Mouse (Mus musculus): ENCODE data around the gene Adam10.

Gene Adam10

DNA sequence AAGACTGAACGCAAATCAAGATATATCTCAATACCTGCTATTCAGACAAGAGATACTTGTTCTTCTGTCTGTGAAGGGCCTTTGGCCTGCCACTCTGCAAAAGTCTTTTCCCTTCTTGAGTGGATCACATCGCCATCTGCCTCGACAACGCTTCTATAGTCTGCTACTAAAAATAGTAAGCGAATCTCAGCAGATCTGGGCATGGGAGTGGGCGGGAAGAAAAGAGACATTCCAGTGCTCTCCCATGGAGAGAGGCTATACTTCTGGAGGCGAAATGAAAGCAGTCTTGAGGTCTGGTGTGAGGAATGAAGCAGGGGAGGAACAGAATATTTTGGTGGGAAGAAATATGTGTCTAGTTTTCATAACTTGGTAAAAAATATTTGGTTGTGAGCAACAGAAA, 109.9 kb downstream of the Adam10 start:
- no peak for DNase-seq (ENCODE audit: low spot score)

GRCm38 (mm10) chr9:70790621-70791020, 111.8 kb downstream of the Adam10 start:
- DNase-seq (ENCODE audit: low spot score) = no peak

DNA sequence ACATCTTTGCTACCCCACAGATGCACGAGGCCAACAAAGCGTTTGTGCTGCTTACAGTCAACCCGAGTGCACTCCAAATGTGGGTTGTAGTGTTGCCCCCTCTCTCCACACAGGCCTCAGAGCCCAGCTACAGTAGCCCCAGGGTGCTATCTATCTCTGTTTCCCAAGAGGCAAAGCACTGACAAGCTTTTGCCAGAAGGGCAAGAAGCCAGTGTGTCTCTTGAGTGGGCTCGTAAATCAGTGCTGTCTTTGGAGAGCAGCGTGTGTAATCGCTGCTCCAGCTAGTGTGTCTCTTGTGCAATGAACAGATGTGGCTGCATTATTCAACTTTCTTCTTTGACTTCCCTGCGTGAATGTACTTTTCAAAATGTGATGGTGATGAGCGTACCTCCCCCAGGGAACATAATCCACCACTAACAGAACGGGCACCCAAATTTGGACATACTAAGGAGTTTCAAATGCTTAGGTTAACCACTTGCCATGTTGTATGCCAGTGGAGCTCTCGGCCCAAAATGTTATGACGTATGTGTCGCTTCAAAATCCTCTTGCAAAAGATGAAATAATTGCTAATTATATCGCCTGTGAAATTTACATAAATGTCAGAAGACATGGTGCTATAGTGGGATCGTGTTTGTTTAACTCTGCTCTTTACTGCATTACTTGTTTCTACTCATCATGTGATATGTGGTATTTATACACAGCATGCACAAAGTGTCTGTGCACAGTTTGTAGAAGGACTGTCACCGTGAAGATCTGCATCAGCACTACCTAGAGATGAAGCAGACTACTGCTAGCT, 116.0 kb downstream of the Adam10 start:
- no peak for DNase-seq (ENCODE audit: low spot score)

GRCm38 (mm10) chr9:70795439-70795757, 116.6 kb downstream of the Adam10 start:
- DNase-seq (ENCODE audit: low spot score) = no peak

DNA sequence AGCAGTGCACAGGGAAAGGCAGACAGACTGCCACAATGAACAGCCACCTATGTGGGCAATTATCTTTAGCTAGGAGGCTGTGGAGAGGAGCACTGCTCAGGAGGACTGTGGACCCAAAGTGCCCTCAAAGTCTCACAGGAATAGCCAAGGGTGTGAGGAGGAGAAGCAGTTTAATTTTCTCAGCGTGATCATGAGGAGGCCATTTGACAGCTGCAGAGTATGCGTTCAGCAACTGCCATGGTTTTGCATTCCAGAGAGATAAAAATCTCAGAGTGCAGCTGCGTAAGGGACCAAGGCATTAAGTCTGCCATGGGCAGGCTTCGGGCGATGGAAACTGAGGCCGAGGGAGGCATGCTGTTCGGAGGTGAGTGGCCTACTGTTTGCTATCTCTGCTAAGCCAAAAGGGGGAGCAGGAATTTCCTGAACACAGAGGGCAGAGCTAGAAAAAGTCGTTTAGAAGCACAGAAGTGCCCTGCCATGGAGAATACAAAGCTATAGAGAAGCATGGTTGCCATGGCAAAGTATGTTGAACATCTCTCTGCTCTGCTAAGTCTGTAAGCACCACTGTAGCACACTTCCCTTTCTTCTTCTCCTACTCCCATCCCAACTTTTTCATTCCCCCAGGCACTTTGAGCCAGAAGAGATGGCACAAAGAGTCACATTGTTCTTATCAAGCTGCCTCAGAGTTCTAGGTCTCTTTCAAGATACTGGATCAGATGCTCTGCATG, 122.0 kb downstream of the Adam10 start:
- DNase-seq (ENCODE audit: low spot score) = no peak

DNA sequence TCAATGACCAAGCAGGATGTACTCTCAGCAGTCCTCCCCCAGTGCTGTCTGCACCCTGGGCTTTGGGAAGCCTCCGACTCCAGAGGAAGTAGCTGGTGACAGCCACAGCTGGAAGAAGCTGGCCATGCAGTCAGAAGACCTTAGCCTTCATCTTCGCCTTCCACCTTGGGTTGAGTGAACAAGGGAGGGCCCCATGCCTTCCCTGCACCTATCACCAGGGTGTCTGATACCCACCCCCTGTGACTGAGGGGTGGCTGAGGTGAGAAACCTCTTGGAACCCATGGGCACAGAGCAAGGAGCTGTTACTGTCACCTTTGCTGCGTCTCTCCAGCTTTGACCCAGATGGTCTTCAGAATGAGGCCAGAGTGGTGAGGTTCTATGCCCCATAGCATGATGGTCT, 123.0 kb downstream of the Adam10 start:
- DNase-seq (ENCODE audit: low spot score) = no peak

GRCm38 (mm10) chr9:70802816-70803215, 124.0 kb downstream of the Adam10 start:
- DNase-seq (ENCODE audit: low spot score) = no peak

- DNase-seq (ENCODE audit: low spot score) = no peak
Measured at GRCm38 (mm10) chr9:70806069-70806468, 127.3 kb downstream of the Adam10 start.

- DNase-seq (ENCODE audit: low spot score) = no peak
Measured at GRCm38 (mm10) chr9:70807714-70808113, 128.9 kb downstream of the Adam10 start.

DNA sequence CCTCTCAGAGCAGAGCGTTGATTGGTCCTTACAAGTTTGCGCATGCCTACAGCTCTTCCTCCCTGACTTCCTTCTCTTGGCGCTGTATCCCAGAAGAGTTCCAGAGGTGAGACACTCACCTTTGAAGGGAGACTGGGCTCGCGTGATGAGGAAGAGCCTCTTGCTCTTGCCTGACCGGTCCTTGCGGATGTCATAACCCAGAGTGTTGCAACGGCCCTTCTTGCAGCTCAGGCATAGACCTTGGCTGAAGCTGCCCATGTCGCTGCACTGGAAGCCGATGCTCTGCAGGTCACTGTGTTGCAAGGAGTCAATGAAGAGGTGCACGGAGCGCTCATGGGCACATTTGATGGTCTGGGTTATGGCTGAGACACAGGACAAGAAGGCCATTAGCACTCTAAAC, 133.8 kb downstream of the Adam10 start:
- no peak for DNase-seq (ENCODE audit: low spot score)

GRCm38 (mm10) chr9:70816701-70817305, 138.0 kb downstream of the Adam10 start:
- no peak for DNase-seq (ENCODE audit: low spot score)

GRCm38 (mm10) chr9:70817396-70817795, 138.6 kb downstream of the Adam10 start:
- DNase-seq (ENCODE audit: low spot score) = no peak

DNA sequence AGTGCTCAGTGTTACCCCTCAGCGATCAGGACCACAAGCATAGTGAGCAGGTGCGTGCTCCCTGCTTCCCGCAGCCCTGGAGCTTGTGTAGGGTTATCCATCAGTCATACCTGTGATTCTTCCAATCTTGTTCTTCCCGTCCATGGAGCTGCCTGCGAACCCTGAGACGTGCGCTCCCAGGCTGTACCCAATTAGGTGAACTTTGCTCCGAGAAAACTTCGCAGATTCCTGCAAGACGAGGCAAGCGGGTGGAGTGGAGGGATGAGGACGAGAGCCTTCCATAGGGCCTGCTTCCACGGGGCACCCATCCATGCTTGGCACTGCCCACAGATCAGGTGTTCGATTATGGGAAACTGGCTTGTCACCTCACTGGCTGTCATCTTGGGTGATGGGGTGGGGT, 139.9 kb downstream of the Adam10 start:
- DNase-seq (ENCODE audit: low spot score) = no peak

DNA sequence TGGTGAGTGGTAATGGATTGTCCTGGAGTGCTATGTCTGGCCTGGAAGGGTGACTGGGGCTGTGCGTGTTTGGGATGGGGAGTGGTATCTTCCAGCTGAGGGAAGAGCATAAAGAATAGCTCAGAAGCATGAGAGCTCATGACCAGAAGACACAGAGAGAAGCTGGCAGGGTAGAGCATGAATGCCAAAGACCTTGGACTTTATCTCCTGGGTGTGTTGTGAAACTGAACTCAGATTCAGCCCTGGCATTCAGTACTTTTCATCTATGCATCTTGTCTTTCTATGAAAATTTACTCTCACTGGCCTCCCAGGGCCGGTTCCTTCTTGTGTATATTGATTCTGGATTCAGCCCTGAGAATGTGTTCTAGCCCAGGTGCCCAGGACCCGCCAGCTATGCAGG, 145.3 kb downstream of the Adam10 start:
- no peak for DNase-seq (ENCODE audit: low spot score)

DNA sequence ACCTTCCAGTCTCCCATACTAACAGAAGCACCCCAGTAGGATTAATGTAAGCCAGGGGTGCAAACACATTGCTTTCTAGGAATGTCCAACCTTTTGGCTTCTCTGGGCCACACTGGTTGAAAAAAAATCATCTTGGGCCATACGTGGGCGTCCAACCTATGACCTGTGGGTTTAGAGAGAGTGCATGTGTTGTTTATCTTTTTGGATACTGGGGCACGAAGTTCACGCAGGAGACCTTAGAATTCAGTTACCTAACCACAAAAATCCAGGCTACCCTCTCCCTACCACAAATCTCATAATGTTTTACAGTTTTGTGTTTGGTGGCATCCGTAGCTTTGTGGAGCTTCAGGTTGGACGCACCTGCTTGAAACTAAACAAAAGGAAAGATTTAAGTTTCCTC, 149.1 kb downstream of the Adam10 start:
- DNase-seq (ENCODE audit: low spot score) = no peak
